Mouse (Mus musculus): ENCODE measurements at regions not wholly inside any gene's neighbourhood (a gene's known extent, or its start where the extent isn't known, plus 50 kb on each side); places are given as distances from the start of the nearest gene placed in this dataset.

DNA sequence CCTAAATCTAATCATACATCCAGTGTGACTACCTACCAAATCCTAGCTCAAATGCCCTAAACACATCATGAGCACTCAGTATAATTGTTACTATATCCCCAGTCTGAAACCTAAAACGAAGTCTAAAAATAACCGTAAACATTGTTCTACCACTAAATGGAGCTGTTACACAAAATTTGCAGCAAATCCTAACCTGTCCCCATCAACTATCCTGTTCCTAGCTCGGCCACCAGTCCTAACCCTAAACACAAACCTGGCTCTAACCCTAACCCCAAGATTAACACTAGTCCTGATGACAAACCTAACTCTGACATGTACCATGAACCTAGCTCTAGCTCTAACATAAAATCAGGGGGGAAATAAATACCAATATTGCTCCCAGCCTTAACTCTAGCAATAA lies 69.5 kb downstream of the Olfr1505 start:
- TF ChIP-seq CTCF (IDR thresholded peaks at IDR 0.05; ENCODE audit: borderline replicate concordance, insufficient read depth, low read depth, low read length) (no peak), POLR2A (IDR thresholded peaks at IDR 0.05; ENCODE audit: borderline replicate concordance, insufficient read depth, low read length) (no peak)
